Mouse (Mus musculus) midbrain, embryonic 16.5 days (tissue): ENCODE measurements around the gene Gm16253. TPM values are rescaled to one million over a fixed set of nuclear protein-coding genes. Genes with fewer than 3 reads are reported as not detected.

Experiments
- ATAC-seq: fragments of 200-750 bp; cut with Nextera tagmentation; 2 replicates; pipeline ENCODE4 v1.8.0; 2017; ENCODE audit warnings: moderate TSS enrichment
- H3K27ac ChIP-seq: fragments of 300-500 bp; sonication (generic); 2 replicates; pipeline ENCODE4 v1.5.1; 2014; ENCODE audit warnings: mild to moderate bottlenecking, low read length, mixed read lengths
- H3K27me3 ChIP-seq: fragments of 300-500 bp; sonication (generic); 2 replicates; pipeline ENCODE4 v1.6.1; 2014; ENCODE audit warnings: low read depth, low read length, mixed read lengths; ENCODE audit not compliant: control insufficient read depth, insufficient read depth
- H3K36me3 ChIP-seq: fragments of 300-500 bp; sonication (generic); 2 replicates; pipeline ENCODE4 v1.6.1; 2014; ENCODE audit warnings: mild to moderate bottlenecking, low read length, moderate library complexity, mixed read lengths; ENCODE audit not compliant: control insufficient read depth, insufficient read depth
- H3K4me1 ChIP-seq: fragments of 300-500 bp; sonication (generic); 2 replicates; pipeline ENCODE4 v1.6.1; 2014; ENCODE audit warnings: mild to moderate bottlenecking, low read length, mixed read lengths; ENCODE audit not compliant: control insufficient read depth, insufficient read depth
- H3K4me2 ChIP-seq: fragments of 300-500 bp; sonication (generic); 2 replicates; pipeline ENCODE4 v1.6.1; 2014; ENCODE audit warnings: mild to moderate bottlenecking, low read length, mixed read lengths
- H3K4me3 ChIP-seq: fragments of 300-500 bp; sonication (generic); 2 replicates; pipeline ENCODE4 v1.5.1; 2014; ENCODE audit warnings: low read depth, mild to moderate bottlenecking, low read length, moderate library complexity, mixed read lengths
- H3K9ac ChIP-seq: fragments of 300-500 bp; sonication (generic); 2 replicates; pipeline ENCODE4 v1.6.1; 2014; ENCODE audit warnings: low read depth, low read length, mixed read lengths
- H3K9me3 ChIP-seq: fragments of 300-500 bp; sonication (generic); replicated peaks from 2 replicates; pipeline ENCODE4 v1.6.1; 2014; ENCODE audit warnings: mild to moderate bottlenecking, low read length, mixed read lengths; ENCODE audit not compliant: control insufficient read depth, poor library complexity, severe bottlenecking
- WGBS: fragments of 180-500 bp; shearing (Covaris S2); extraction: QIAGEN DNeasy Blood & Tissue Kit; methylation state at CpG from one replicate; pipeline ENCODE4 v1.1.7; 2014; 5-methylcytosine and 5-hydroxymethylcytosine counted together
- polyA plus RNA-seq: library from polyadenylated mRNA; unstranded; fragments of >200 nt; fragmentation: Nextera tagmentation; extraction: Ambion mirVana; gene quantifications from 2 replicates; pipeline ENCODE4 v1.2.1, GENCODE M21; 2015

Gm16253 gene
- polyA plus RNA-seq, 1 experiment from 2014 or later: 1.8 TPM

GRCm38 (mm10) chr3:96555041-96555596, 21.7 kb upstream of the Gm16253 start:
- H3K4me3 ChIP-seq: no peak overlapping the region
- 37% methylated on average over 12 of the region's 12 CpGs for WGBS
- ATAC-seq: no peak

GRCm38 (mm10) chr3:96555999-96556614, 20.7 kb upstream of the Gm16253 start:
- no peak overlapping the region for H3K9ac ChIP-seq
- 83% methylated on average over 15 of the region's 15 CpGs for WGBS
- no peak overlapping the region for H3K27ac ChIP-seq
- no peaks in the 10 kb centered on the region for H3K9me3 ChIP-seq
- 0 out of 2 replicates have a peak, but pooled peaks cover 3% of the 10 kb centered on the region for H3K36me3 ChIP-seq
- no peak overlapping the region for H3K4me3 ChIP-seq
- ATAC-seq: no peak
- H3K27me3 ChIP-seq: no peaks in the 10 kb centered on the region
- peak overlapping the region; percentile 91 for H3K4me2 ChIP-seq
- peaks cover 35% of the 10 kb centered on the region for H3K4me1 ChIP-seq

More at GRCm38 (mm10) chr3:96555041-96555596, 21.7 kb upstream of the Gm16253 start:
- no peak overlapping the region for H3K9ac ChIP-seq
- H3K27ac ChIP-seq: peak overlapping the region; percentile 50; the same call in 1 of the 2 replicates
- H3K9me3 ChIP-seq: no peaks in the 10 kb centered on the region
- H3K27me3 ChIP-seq: no peaks in the 10 kb centered on the region
- no peak overlapping the region for H3K4me2 ChIP-seq
- no peaks in the 10 kb centered on the region for H3K36me3 ChIP-seq
- peaks cover 27% of the 10 kb centered on the region for H3K4me1 ChIP-seq

- H3K27ac ChIP-seq: peak overlapping the region; percentile 82
- no peaks in the 10 kb centered on the region for H3K27me3 ChIP-seq
- 6% methylated on average over 22 of the region's 22 CpGs for WGBS
- 0 out of 2 replicates have a peak, but pooled peaks cover 3% of the 10 kb centered on the region for H3K36me3 ChIP-seq
- peak overlapping the region; percentile 76 for H3K4me3 ChIP-seq
- ATAC-seq: peak; percentile 6; the same call in 1 of the 2 replicates
- no peaks in the 10 kb centered on the region for H3K9me3 ChIP-seq
- peaks cover 39% of the 10 kb centered on the region for H3K4me1 ChIP-seq
- peak overlapping the region; percentile 91 for H3K4me2 ChIP-seq
- peak overlapping the region; percentile 73 for H3K9ac ChIP-seq
Observed at GRCm38 (mm10) chr3:96556651-96557635, 19.8 kb upstream of the Gm16253 start.

GRCm38 (mm10) chr3:96557694-96558093, 19.1 kb upstream of the Gm16253 start, which contains the start of gene Txnip:
TSS of gene Txnip (plus strand) at chr3:96557957.
- 0% methylated on average over 26 of the region's 26 CpGs for WGBS
- Histone ChIP-seq H3K27me3 (no peaks in the 10 kb centered on the region), H3K27ac (peak within 1 kb of the TSS; percentile 82), H3K4me3 (peak within 1 kb of the TSS; percentile 76), H3K4me2 (peak within 1 kb of the TSS; percentile 91), H3K36me3 (0 out of 2 replicates have a peak, but pooled peaks cover 3% of the 10 kb centered on the region), H3K9me3 (no peaks in the 10 kb centered on the region), H3K4me1 (peaks cover 39% of the 10 kb centered on the region), H3K9ac (peak within 1 kb of the TSS; percentile 73)
- ATAC-seq: peak; percentile 99

- Histone ChIP-seq H3K9me3 (no peaks in the 10 kb centered on the region), H3K4me2 (peak overlapping the region; percentile 91), H3K27ac (peak overlapping the region; percentile 29), H3K9ac (peak overlapping the region; percentile 73), H3K36me3 (0 out of 2 replicates have a peak, but pooled peaks cover 3% of the 10 kb centered on the region), H3K4me1 (peaks cover 39% of the 10 kb centered on the region), H3K4me3 (peak overlapping the region; percentile 76), H3K27me3 (no peaks in the 10 kb centered on the region)
- under 1% methylated on average over 17 of the region's 17 CpGs for WGBS
- ATAC-seq: no peak
Observed at GRCm38 (mm10) chr3:96558159-96558558, 18.6 kb upstream of the Gm16253 start.

GRCm38 (mm10) chr3:96558668-96559196, 18.1 kb upstream of the Gm16253 start:
- Histone ChIP-seq H3K4me1 (peaks cover 39% of the 10 kb centered on the region), H3K36me3 (0 out of 2 replicates have a peak, but pooled peaks cover 3% of the 10 kb centered on the region), H3K27ac (no peak overlapping the region), H3K4me2 (peak overlapping the region; percentile 91), H3K27me3 (no peaks in the 10 kb centered on the region), H3K9ac (peak overlapping the region; percentile 73), H3K9me3 (no peaks in the 10 kb centered on the region), H3K4me3 (peak overlapping the region; percentile 76)
- no peak for ATAC-seq
- 38% methylated on average over 10 of the region's 10 CpGs for WGBS

GRCm38 (mm10) chr3:96559398-96559910, 17.3 kb upstream of the Gm16253 start:
- Histone ChIP-seq H3K27ac (no peak overlapping the region), H3K4me2 (peak overlapping the region; percentile 91), H3K9me3 (no peaks in the 10 kb centered on the region), H3K4me1 (peaks cover 39% of the 10 kb centered on the region), H3K27me3 (no peaks in the 10 kb centered on the region), H3K9ac (peak overlapping the region; percentile 1; the same call in 1 of the 2 replicates), H3K4me3 (peak overlapping the region; percentile 76), H3K36me3 (0 out of 2 replicates have a peak, but pooled peaks cover 3% of the 10 kb centered on the region)
- WGBS: 79% methylated on average over 12 of the region's 12 CpGs
- ATAC-seq: no peak
